Mouse (Mus musculus): ENCODE data around the gene Smim13.

Gene Smim13

GRCm38 (mm10) chr13:41291466-41291974, 41.9 kb downstream of the Smim13 start:
- no peak for DNase-seq (ENCODE audit: low spot score in 2 of 2)

GRCm38 (mm10) chr13:41293595-41293994, 44.0 kb downstream of the Smim13 start:
- DNase-seq (ENCODE audit: low spot score in 2 of 2) = no peak

- no peak for DNase-seq (ENCODE audit: low spot score in 2 of 2)
Observed at GRCm38 (mm10) chr13:41295886-41296285, 46.2 kb downstream of the Smim13 start.

- DNase-seq (ENCODE audit: low spot score in 2 of 2) = no peak
Observed at GRCm38 (mm10) chr13:41296396-41296795, 46.8 kb downstream of the Smim13 start.

GRCm38 (mm10) chr13:41298533-41298932, 48.9 kb downstream of the Smim13 start:
- no peak for DNase-seq (ENCODE audit: low spot score in 2 of 2)

- DNase-seq (ENCODE audit: low spot score in 2 of 2) = no peak
Observed at GRCm38 (mm10) chr13:41298996-41299395, 49.4 kb downstream of the Smim13 start.

- DNase-seq (ENCODE audit: low spot score in 2 of 2) = no peak
Observed at GRCm38 (mm10) chr13:41300037-41300436, 50.4 kb downstream of the Smim13 start.

- peak; percentile 79 to 81 for DNase-seq (ENCODE audit: low spot score in 2 of 2)
Observed at GRCm38 (mm10) chr13:41302716-41303115, 53.1 kb downstream of the Smim13 start.

GRCm38 (mm10) chr13:41320749-41321148, 71.1 kb downstream of the Smim13 start:
- no peak for DNase-seq (ENCODE audit: low spot score in 2 of 2)

- no peak for DNase-seq (ENCODE audit: low spot score in 2 of 2)
Observed at GRCm38 (mm10) chr13:41321433-41321832, 71.8 kb downstream of the Smim13 start.

- no peak for DNase-seq (ENCODE audit: low spot score in 2 of 2)
Observed at GRCm38 (mm10) chr13:41324631-41325030, 75.0 kb downstream of the Smim13 start.

- DNase-seq (ENCODE audit: low spot score in 2 of 2) = no peak
Observed at GRCm38 (mm10) chr13:41325346-41325745, 75.7 kb downstream of the Smim13 start.

- DNase-seq (ENCODE audit: low spot score in 2 of 2) = no peak
Observed at GRCm38 (mm10) chr13:41326134-41326533, 76.5 kb downstream of the Smim13 start.

Data from right cerebral cortex, adult 2 months (tissue).